Mouse (Mus musculus): ENCODE measurements around the gene Tmem217. TPM values are rescaled to one million over a fixed set of nuclear protein-coding genes. Genes with fewer than 3 reads are reported as not detected.

Tmem217 gene
- 312 and 396 TPM in 2 replicates for polyA plus RNA-seq (2012; rRNA removed)

DNA sequence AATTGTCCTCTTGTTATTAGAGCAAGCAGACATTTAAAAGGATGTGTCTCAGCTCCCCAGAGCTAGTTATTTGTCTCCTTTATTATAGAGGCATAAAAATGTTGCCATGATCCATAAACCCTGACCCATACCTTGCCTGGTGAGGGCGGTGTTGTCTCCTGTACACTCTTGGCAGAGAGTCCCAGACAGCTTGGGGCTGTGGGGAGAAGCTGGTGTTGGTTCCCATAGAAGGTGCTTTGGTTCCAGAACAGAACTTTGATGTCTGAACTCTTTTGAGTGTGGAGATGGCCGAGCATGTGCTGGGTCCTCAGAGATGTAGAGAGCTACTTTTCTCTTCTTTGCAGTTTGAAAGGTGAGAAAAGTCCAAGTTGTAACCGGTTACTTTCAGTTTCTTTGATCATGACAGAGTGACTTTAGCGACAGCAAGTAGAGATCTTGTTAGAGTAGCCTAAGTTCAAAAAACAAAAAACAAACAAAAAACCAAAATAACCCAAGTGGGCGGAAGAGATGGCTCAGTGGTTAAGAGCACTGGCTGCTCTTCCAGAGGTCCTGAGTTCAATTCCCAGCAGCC lies at the start of gene Tmem217:
Tmem217 (minus strand) TSS at position 224 of the 571 bp plus-strand sequence.
- Histone ChIP-seq H3K27ac (ENCODE audit: control insufficient read depth, insufficient read depth, low read depth, low read length) (no peak within 1 kb of the TSS), H3K36me3 (ENCODE audit: control insufficient read depth, insufficient read depth, low read length) (no peaks in the 10 kb centered on the region), H3K4me3 (ENCODE audit: control insufficient read depth, low read depth, low read length) (no peak within 1 kb of the TSS), H3K4me1 (ENCODE audit: control insufficient read depth, insufficient read depth, low read length) (peaks cover 5% of the 10 kb centered on the region), H3K27me3 (ENCODE audit: control insufficient read depth, insufficient read depth, low read length) (no peaks in the 10 kb centered on the region)
- TF ChIP-seq POLR2A (IDR thresholded peaks at IDR 0.05; ENCODE audit: control insufficient read depth, low read depth, low read length): no peak
- TF ChIP-seq CTCF (IDR thresholded peaks at IDR 0.05; ENCODE audit: control insufficient read depth, insufficient read depth, insufficient replicate concordance, low read depth, low read length): no peak

DNA sequence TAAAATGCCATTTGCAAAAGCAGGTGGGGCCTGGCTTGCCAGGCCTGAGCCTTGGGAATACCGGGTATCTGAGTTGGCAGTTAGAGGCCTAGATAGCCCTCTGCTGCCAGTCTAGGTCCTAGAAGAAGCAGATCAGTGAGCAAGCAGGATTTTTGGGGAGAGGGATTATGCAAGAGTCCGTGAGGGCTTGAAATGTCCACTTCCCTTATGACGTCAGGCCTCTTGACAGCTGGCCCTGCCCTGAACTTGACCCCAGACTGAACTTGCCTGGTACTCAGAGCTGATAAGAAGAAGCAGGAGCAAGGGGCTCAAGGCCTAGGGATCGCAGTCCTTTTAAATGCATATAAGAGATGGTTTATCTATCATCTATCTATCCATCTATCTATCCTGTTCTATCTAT lies 49.2 kb upstream of the Tmem217 start:
- Histone ChIP-seq H3K27ac (ENCODE audit: control insufficient read depth, insufficient read depth, low read depth, low read length) (no peak overlapping the region), H3K27me3 (ENCODE audit: control insufficient read depth, insufficient read depth, low read length) (no peaks in the 10 kb centered on the region)
- TF ChIP-seq POLR2A (IDR thresholded peaks at IDR 0.05; ENCODE audit: control insufficient read depth, low read depth, low read length) (no peak), CTCF (IDR thresholded peaks at IDR 0.05; ENCODE audit: control insufficient read depth, insufficient read depth, insufficient replicate concordance, low read depth, low read length) (no peak)

DNA sequence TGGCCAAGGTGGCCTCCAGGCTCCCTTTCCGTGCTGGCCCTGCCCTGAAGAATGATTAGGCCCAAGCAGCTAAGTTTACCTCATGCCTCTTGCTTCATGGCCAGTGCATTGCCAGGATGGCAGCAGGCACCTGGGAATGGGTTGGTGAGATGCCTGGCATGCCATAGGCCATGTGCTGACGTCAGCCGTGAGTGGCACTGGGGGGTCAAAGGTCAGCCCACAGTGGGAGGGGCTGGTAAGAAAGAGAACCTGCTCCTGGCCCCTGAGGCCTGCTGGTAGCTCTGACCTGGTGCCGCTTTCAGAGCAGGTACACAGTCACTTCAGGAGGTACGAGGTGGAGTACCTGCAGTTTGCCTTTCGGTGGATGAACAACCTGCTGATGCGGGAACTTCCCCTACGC lies 47.4 kb upstream of the Tmem217 start:
- TF ChIP-seq CTCF (IDR thresholded peaks at IDR 0.05; ENCODE audit: control insufficient read depth, insufficient read depth, insufficient replicate concordance, low read depth, low read length) (no peak), POLR2A (IDR thresholded peaks at IDR 0.05; ENCODE audit: control insufficient read depth, low read depth, low read length) (no peak)
- Histone ChIP-seq H3K4me1 (ENCODE audit: control insufficient read depth, insufficient read depth, low read length) (no peaks in the 10 kb centered on the region), H3K4me3 (ENCODE audit: control insufficient read depth, low read depth, low read length) (no peak overlapping the region), H3K27me3 (ENCODE audit: control insufficient read depth, insufficient read depth, low read length) (no peaks in the 10 kb centered on the region), H3K27ac (ENCODE audit: control insufficient read depth, insufficient read depth, low read depth, low read length) (no peak overlapping the region), H3K36me3 (ENCODE audit: control insufficient read depth, insufficient read depth, low read length) (peaks cover 7% of the 10 kb centered on the region)

More for the DNA sequence above, 49.2 kb upstream of the Tmem217 start:
- Histone ChIP-seq H3K4me1 (ENCODE audit: control insufficient read depth, insufficient read depth, low read length) (no peaks in the 10 kb centered on the region), H3K36me3 (ENCODE audit: control insufficient read depth, insufficient read depth, low read length) (peaks cover 3% of the 10 kb centered on the region; the same call in 1 of the 2 replicates), H3K4me3 (ENCODE audit: control insufficient read depth, low read depth, low read length) (no peak overlapping the region)

DNA sequence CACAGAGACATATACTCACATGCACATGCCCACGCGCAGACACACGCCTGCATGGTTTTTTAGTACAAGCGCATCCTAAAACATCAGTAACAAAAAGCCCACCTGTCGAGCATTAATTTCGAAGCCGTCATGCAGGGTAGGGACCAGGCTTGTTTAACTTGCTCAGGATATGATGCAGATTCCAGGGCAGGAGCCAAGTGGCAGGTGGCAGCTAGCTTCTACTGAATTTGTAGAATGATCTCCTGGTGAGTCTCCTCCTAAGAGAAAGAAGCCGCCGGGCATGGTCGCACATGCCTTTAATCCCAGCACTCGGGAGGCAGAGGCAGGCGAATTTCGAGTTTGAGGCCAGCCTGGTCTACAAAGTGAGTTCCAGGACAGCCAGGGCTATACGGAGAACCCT lies 46.9 kb upstream of the Tmem217 start:
- no peak for TF ChIP-seq POLR2A (IDR thresholded peaks at IDR 0.05; ENCODE audit: control insufficient read depth, low read depth, low read length)
- no peak for TF ChIP-seq CTCF (IDR thresholded peaks at IDR 0.05; ENCODE audit: control insufficient read depth, insufficient read depth, insufficient replicate concordance, low read depth, low read length)
- H3K4me1 ChIP-seq (ENCODE audit: control insufficient read depth, insufficient read depth, low read length): no peaks in the 10 kb centered on the region
- no peaks in the 10 kb centered on the region for H3K27me3 ChIP-seq (ENCODE audit: control insufficient read depth, insufficient read depth, low read length)
- H3K4me3 ChIP-seq (ENCODE audit: control insufficient read depth, low read depth, low read length): no peak overlapping the region
- H3K27ac ChIP-seq (ENCODE audit: control insufficient read depth, insufficient read depth, low read depth, low read length): no peak overlapping the region
- peaks cover 9% of the 10 kb centered on the region for H3K36me3 ChIP-seq (ENCODE audit: control insufficient read depth, insufficient read depth, low read length)

DNA sequence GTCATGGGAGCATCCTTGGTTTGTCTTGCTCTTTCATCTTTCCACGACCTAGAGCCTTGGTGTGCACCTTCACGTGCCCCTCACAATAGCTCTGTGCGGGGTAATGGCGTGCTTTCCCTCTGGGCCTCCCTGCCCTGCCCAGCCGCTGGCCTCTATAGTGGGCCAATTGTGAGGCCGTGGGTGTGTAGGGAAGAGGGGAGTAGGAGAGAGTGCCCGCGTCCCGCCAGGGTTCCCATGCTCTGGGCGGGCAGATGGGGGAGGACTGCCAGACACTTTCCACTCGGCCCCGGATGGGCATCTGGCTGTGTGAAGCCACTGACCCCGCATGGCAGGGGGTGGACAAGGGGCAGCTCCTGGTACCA lies 44.6 kb upstream of the Tmem217 start:
- H3K27ac ChIP-seq (ENCODE audit: control insufficient read depth, insufficient read depth, low read depth, low read length): no peak overlapping the region
- H3K27me3 ChIP-seq (ENCODE audit: control insufficient read depth, insufficient read depth, low read length): no peaks in the 10 kb centered on the region
- H3K4me1 ChIP-seq (ENCODE audit: control insufficient read depth, insufficient read depth, low read length): no peaks in the 10 kb centered on the region
- TF ChIP-seq CTCF (IDR thresholded peaks at IDR 0.05; ENCODE audit: control insufficient read depth, insufficient read depth, insufficient replicate concordance, low read depth, low read length) (no peak), POLR2A (IDR thresholded peaks at IDR 0.05; ENCODE audit: control insufficient read depth, low read depth, low read length) (no peak)
- peak overlapping the region; percentile 41 for H3K4me3 ChIP-seq (ENCODE audit: control insufficient read depth, low read depth, low read length)
- peaks cover 7% of the 10 kb centered on the region for H3K36me3 ChIP-seq (ENCODE audit: control insufficient read depth, insufficient read depth, low read length)

DNA sequence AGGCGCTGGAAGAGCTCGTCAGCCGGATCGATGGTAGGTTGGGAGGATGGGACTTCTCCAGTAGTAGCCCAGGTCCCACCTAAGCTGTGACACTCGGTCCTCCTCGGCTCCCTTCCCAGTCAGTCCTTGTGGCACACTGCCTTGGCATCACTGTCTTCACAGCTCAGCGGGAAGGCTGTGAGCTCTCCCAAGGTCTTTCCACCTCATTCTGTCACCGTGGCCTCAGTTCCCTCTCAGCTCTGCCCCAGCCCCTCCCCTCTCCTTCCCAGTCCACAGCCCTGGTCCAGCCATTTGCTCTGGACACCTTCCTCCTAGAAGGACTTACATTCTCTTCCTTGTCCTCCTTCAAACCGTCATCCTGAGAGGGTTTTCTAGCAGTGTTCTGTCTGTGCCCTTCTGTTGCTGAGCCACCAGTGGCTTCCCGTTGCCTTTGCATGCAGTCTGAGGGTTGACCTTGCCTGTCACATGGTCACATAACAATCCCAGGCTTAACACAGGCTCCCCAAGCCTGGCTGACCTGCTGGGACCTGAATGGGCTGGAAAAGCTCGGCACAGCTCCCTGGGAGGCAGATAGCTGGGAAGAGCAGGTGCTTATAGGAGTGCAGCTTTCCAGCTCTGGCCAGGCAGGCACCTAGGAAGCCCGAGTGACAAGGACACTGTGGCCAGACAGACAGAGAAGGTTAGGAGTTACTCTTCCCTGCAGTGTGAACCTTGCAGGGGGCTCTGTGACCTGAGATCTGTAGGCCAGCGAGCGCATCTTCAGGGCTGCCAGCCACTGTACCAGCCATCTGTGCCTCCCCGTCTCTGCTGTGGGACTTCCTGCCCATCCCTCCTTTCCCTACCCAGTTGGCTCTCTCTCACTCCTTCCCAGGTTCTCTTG lies 43.9 kb upstream of the Tmem217 start:
- TF ChIP-seq CTCF (IDR thresholded peaks at IDR 0.05; ENCODE audit: control insufficient read depth, insufficient read depth, insufficient replicate concordance, low read depth, low read length): no peak
- TF ChIP-seq POLR2A (IDR thresholded peaks at IDR 0.05; ENCODE audit: control insufficient read depth, low read depth, low read length): 0 out of 2 replicates have a peak, but pooled peaks have one; percentile 5
- H3K4me1 ChIP-seq (ENCODE audit: control insufficient read depth, insufficient read depth, low read length): no peaks in the 10 kb centered on the region
- peak overlapping the region; percentile 41 for H3K4me3 ChIP-seq (ENCODE audit: control insufficient read depth, low read depth, low read length)
- peaks cover 7% of the 10 kb centered on the region for H3K36me3 ChIP-seq (ENCODE audit: control insufficient read depth, insufficient read depth, low read length)
- no peaks in the 10 kb centered on the region for H3K27me3 ChIP-seq (ENCODE audit: control insufficient read depth, insufficient read depth, low read length)
- H3K27ac ChIP-seq (ENCODE audit: control insufficient read depth, insufficient read depth, low read depth, low read length): no peak overlapping the region

DNA sequence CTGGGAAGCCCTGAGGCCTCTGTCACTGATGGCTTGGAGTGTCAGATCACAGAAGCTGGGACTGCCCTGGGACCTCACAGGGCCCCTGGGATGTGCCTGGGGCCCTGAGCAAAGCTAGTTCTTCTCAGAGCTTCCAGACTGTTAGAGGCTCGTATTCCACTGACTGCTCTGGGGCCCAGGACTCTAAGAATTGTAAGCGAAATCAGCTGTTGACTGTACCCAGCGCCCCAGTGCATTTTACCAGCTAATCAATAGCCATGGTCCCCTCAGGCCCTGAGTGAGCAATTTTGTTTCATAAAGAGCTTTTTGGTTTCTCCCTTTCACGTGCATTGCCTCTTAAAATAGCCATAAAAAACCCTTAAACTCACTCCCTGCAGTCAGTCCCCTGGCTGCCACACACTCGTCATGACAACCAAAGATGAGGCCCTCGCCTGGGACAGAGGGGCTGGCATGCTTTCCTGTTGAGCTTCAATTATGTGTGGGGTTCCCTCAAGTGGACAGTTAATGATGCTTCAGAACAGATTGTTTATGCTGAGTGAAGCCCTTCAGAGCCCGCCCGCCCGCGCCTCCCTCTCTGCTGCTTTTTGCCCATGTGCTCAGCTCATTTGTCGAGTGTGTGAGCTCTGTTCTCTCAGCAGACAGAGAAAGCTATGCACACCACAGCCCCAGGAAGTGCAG lies 37.2 kb upstream of the Tmem217 start:
- Histone ChIP-seq H3K27me3 (ENCODE audit: control insufficient read depth, insufficient read depth, low read length) (no peaks in the 10 kb centered on the region), H3K4me1 (ENCODE audit: control insufficient read depth, insufficient read depth, low read length) (no peaks in the 10 kb centered on the region), H3K36me3 (ENCODE audit: control insufficient read depth, insufficient read depth, low read length) (peaks cover under 1% of the 10 kb centered on the region; the same call in 1 of the 2 replicates), H3K27ac (ENCODE audit: control insufficient read depth, insufficient read depth, low read depth, low read length) (no peak overlapping the region), H3K4me3 (ENCODE audit: control insufficient read depth, low read depth, low read length) (no peak overlapping the region)
- TF ChIP-seq CTCF (IDR thresholded peaks at IDR 0.05; ENCODE audit: control insufficient read depth, insufficient read depth, insufficient replicate concordance, low read depth, low read length) (no peak), POLR2A (IDR thresholded peaks at IDR 0.05; ENCODE audit: control insufficient read depth, low read depth, low read length) (no peak)

Measured in testis, adult 2 months (tissue).